Mouse (Mus musculus) heart, embryonic 11.5 days (tissue): ENCODE measurements around the gene Tdrd9. TPM values are rescaled to one million over a fixed set of nuclear protein-coding genes. Genes with fewer than 3 reads are reported as not detected.

Source experiments
- ATAC-seq: fragments of 200-750 bp; cut with Nextera tagmentation; replicated peaks from 2 replicates; pipeline ENCODE4 v1.8.0; 2017; ENCODE audit warnings: moderate library complexity; ENCODE audit not compliant: insufficient number of reproducible peaks, low FRiP score, low TSS enrichment
- H3K27ac ChIP-seq: fragments of 300-500 bp; sonication (generic); 2 replicates; pipeline ENCODE4 v1.5.1; 2014; ENCODE audit warnings: mild to moderate bottlenecking, low read depth, low read length
- H3K27me3 ChIP-seq: fragments of 300-500 bp; sonication (generic); 2 replicates; pipeline ENCODE4 v1.6.1; 2014; ENCODE audit warnings: mild to moderate bottlenecking, low read length, mixed read lengths; ENCODE audit not compliant: control insufficient read depth, insufficient read depth
- H3K36me3 ChIP-seq: fragments of 300-500 bp; sonication (generic); 2 replicates; pipeline ENCODE4 v1.6.1; 2014; ENCODE audit warnings: mild to moderate bottlenecking, low read length, moderate library complexity, mixed read lengths; ENCODE audit not compliant: control insufficient read depth, insufficient read depth
- H3K4me1 ChIP-seq: fragments of 300-500 bp; sonication (generic); 2 replicates; pipeline ENCODE4 v1.6.1; 2014; ENCODE audit warnings: low read length; ENCODE audit not compliant: control insufficient read depth, insufficient read depth
- H3K4me2 ChIP-seq: fragments of 300-500 bp; sonication (generic); 2 replicates; pipeline ENCODE4 v1.6.1; 2014; ENCODE audit warnings: mild to moderate bottlenecking, moderate library complexity
- H3K4me3 ChIP-seq: fragments of 300-500 bp; sonication (generic); 2 replicates; pipeline ENCODE4 v1.5.1; 2014; ENCODE audit warnings: low read depth, low read length
- H3K9ac ChIP-seq: fragments of 300-500 bp; sonication (generic); 2 replicates; pipeline ENCODE4 v1.6.1; 2014; ENCODE audit warnings: mild to moderate bottlenecking, low read depth, low read length, moderate library complexity
- H3K9me3 ChIP-seq: fragments of 300-500 bp; sonication (generic); replicated peaks from 2 replicates; pipeline ENCODE4 v1.6.1; 2016; ENCODE audit warnings: low read length; ENCODE audit not compliant: control insufficient read depth
- WGBS: fragments of 180-500 bp; shearing (Covaris S2); extraction: QIAGEN DNeasy Blood & Tissue Kit; methylation state at CpG from one replicate; pipeline ENCODE4 v1.1.7; 2014; ENCODE audit not compliant: insufficient replicate concordance; 5-methylcytosine and 5-hydroxymethylcytosine counted together
- polyA plus RNA-seq: library from polyadenylated mRNA; unstranded; fragments of >200 nt; fragmentation: Nextera tagmentation; extraction: Ambion mirVana; gene quantifications from 2 replicates; pipeline ENCODE4 v1.2.1, GENCODE M21; 2014

Gene Tdrd9
- polyA plus RNA-seq = 0.23 and 0.31 TPM in 2 replicates

DNA sequence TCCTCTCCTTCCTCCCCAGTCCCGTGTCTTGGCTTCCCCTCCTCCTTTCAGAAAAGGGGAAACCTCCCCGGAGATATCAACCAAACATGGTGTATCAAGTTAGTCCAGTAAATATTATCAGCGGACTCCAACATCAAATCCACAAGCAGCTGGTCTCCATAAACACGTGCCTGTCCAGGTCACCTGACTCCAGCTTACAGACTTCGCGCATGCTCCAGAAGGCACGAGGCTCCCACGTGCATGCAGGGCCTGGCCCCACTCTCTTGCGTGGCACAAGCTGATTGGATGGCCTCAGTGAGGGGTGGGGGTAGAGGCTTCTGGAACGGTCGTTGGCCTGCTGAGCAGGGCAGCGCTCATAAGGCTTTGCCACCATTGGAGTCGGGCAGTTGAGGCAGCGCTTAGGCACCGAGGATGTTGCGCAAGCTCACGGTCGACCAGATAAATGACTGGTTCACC, at the start of gene Tdrd9:
TSS of gene Tdrd9 (plus strand) at position 329 of the 456 bp plus-strand sequence.
- WGBS = 84% methylated on average over 18 of the region's 18 CpGs
- Histone ChIP-seq H3K4me3 (no peak within 1 kb of the TSS), H3K4me2 (no peak within 1 kb of the TSS), H3K9ac (no peak within 1 kb of the TSS), H3K36me3 (no peaks in the 10 kb centered on the region), H3K27me3 (no peaks in the 10 kb centered on the region), H3K27ac (no peak within 1 kb of the TSS), H3K9me3 (no peaks in the 10 kb centered on the region), H3K4me1 (0 out of 2 replicates have a peak, but pooled peaks cover under 1% of the 10 kb centered on the region)
- ATAC-seq = no peak

DNA sequence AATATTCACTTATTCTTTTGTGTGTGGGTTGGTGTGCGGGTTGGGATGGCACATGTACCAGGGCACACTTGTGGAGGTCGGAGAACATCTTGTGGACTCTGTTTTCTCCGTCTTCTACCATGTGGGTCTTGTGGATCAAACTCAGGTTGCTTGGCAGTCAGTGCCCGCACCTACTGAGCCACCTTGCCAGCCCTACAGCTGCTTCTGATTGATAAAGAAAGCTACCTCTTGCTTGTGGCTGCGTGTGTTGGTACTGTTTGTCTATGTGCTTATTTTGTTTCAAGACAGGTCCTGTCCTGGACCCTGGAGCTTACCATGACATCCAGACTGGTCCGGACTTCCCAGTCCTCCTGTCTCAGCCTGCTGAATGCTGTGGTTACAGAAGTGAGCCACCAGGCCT, 48.2 kb upstream of the Tdrd9 start:
- no peaks in the 10 kb centered on the region for H3K27me3 ChIP-seq
- H3K4me3 ChIP-seq = no peak overlapping the region
- WGBS = 83% methylated on average over 6 of the region's 6 CpGs
- H3K9ac ChIP-seq = no peak overlapping the region
- H3K4me1 ChIP-seq = peaks cover 9% of the 10 kb centered on the region
- H3K4me2 ChIP-seq = no peak overlapping the region
- no peak overlapping the region for H3K27ac ChIP-seq
- ATAC-seq = no peak
- no peaks in the 10 kb centered on the region for H3K36me3 ChIP-seq
- no peaks in the 10 kb centered on the region for H3K9me3 ChIP-seq

DNA sequence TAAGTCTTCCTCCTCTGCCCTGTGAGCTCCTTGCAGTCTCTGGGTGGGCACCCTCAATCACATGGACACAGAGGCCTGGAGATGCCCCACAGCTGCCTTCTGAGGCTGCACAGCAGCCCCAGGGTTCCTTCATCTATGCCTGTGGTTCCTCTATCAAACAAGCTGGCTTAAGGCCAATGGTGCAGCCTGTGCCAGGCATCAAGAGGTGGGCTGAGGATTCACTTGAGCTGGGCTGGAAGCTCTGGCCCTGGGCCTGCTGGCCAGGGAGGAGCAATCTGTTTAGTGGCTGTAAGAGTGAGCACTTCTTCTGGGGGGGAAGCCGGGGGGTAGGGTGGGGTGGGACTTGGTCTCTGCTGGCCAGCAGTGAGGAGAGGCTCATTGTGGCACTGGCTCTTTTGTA, 44.0 kb upstream of the Tdrd9 start:
- Histone ChIP-seq H3K9ac (no peak overlapping the region), H3K9me3 (no peaks in the 10 kb centered on the region), H3K4me1 (peaks cover 5% of the 10 kb centered on the region), H3K4me3 (no peak overlapping the region), H3K4me2 (no peak overlapping the region), H3K27ac (no peak overlapping the region; the same call in 1 of the 2 replicates), H3K27me3 (no peaks in the 10 kb centered on the region), H3K36me3 (no peaks in the 10 kb centered on the region)
- 62% methylated on average over 1 of the region's 1 CpGs for WGBS
- no peak for ATAC-seq

DNA sequence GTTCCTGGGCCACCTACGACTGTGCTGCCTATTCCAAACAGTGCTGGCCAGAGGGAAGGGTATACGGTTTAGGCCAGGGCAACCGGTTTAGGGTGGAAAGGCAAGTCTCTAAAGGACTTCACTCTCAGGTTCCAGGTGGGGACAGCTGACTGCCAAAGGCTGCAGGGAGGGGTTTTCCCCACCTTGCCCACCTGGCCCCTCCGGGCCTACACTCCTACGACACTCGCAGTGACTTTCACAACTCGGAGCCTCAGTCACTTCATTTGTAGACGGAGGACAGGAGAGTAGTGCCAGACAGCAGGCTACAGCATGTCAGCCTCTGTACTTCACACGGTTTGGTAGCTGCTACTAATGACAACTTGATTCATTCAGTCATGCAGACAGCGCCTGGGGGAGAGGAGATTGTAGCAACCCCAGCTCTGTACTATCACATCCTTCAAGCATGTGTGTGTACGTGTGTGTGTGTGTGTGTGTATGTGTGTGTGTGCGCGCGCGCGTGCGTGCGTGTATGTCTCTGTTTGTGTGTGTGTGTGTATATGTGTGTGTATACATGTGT, 42.9 kb upstream of the Tdrd9 start:
- no peak overlapping the region for H3K4me3 ChIP-seq
- no peaks in the 10 kb centered on the region for H3K9me3 ChIP-seq
- H3K36me3 ChIP-seq = no peaks in the 10 kb centered on the region
- no peak overlapping the region for H3K27ac ChIP-seq
- WGBS = 82% methylated on average over 18 of the region's 18 CpGs
- H3K4me2 ChIP-seq = no peak overlapping the region
- no peaks in the 10 kb centered on the region for H3K27me3 ChIP-seq
- no peak overlapping the region for H3K9ac ChIP-seq
- no peak for ATAC-seq
- H3K4me1 ChIP-seq = peaks cover 15% of the 10 kb centered on the region

DNA sequence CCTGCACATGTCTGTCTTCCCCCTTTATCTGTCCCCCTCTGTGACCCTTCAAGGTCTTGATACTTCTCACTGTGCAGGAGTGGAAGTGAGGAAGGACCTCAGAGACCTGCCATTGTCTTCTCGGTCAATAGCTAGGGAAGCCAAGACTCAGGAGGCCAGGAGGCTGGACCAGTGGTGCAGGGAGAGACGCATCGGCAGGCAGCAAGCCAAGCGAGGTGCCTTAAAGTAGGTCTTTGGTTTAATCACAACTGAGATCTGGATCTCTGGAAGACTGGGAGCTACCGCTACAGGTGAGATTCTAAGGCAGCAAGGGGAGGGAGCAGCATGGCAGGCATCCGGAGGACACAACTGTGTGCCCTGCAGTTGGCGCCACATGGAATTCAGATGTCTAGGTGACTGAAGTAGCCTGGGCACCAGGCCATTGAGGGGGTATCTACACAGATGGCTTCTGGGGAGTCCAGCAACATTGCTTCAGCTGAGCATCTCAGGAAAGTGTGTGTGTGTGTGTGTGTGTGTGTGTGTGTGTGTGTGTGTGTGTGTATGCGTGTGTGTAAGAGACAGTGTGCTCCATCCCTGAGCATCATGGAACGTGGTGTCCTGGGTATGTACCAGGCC, 39.8 kb upstream of the Tdrd9 start:
- Histone ChIP-seq H3K27ac (no peak overlapping the region), H3K36me3 (no peaks in the 10 kb centered on the region), H3K4me3 (no peak overlapping the region), H3K9me3 (no peaks in the 10 kb centered on the region), H3K9ac (no peak overlapping the region), H3K27me3 (no peaks in the 10 kb centered on the region), H3K4me1 (peaks cover 23% of the 10 kb centered on the region), H3K4me2 (no peak overlapping the region)
- WGBS = 80% methylated on average over 9 of the region's 9 CpGs
- ATAC-seq = no peak

DNA sequence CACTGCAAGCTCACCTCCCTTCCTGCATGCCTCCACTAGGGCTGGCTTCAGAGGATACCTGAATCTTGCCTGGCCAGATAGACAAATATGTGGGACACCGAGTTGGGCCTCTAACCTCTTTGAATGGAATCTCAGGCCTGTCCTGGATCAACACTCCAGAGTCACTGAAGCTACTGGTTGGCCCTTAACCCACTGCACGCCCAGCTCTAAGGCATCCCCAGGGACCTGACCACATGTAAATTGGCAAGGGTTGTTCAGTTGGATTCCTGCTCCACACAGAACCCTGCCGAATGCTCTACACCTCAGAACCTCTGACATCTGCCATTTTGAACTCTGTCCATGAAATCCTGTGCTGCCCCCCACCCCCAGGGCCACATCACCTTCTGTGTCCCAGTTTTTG, 38.8 kb upstream of the Tdrd9 start:
- no peak for ATAC-seq
- no peak overlapping the region for H3K4me2 ChIP-seq
- 58% methylated on average over 3 of the region's 3 CpGs for WGBS
- no peak overlapping the region for H3K9ac ChIP-seq
- H3K27ac ChIP-seq = no peak overlapping the region
- no peaks in the 10 kb centered on the region for H3K36me3 ChIP-seq
- no peak overlapping the region for H3K4me3 ChIP-seq
- no peaks in the 10 kb centered on the region for H3K9me3 ChIP-seq
- no peaks in the 10 kb centered on the region for H3K27me3 ChIP-seq
- peaks cover 33% of the 10 kb centered on the region for H3K4me1 ChIP-seq

DNA sequence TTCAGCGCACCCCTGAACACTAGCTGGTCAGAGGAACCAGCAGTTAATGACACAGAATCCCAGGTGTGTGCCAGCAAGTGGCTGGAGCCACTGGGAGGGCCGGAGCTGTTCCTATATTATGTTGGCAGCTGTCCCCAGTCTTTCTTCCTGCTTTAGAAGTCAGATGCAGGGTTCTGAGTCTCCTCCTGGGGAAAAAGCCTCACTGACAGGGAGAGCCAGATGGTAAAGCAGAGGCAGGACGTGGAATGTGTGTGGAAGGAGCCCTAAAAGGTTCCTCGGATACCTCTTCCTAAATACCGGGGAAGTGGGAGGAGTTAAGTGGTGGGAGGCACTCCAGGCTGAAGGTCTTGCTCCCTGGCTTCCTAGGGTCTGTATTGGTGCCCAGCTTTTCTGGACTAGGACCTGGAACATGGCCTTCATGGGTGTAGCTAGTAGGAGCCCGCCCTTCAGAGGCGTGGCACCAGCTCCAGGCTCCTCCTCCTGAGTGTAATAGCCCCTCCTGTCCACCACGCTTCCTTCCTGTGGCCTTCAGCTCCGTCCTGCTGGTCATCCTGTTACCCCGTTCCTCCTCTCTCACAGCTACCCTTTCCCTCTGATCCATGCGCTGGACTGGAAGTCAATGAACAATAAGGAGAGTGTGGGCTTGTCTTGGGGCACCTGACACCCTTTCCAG, 38.2 kb upstream of the Tdrd9 start:
- no peak overlapping the region for H3K4me2 ChIP-seq
- ATAC-seq = 0 out of 2 replicates have a peak, but pooled peaks have one; percentile 46
- H3K4me1 ChIP-seq = peaks cover 38% of the 10 kb centered on the region
- no peaks in the 10 kb centered on the region for H3K36me3 ChIP-seq
- H3K27ac ChIP-seq = no peak overlapping the region
- 52% methylated on average over 11 of the region's 11 CpGs for WGBS
- no peak overlapping the region for H3K4me3 ChIP-seq
- no peak overlapping the region for H3K9ac ChIP-seq
- H3K9me3 ChIP-seq = no peaks in the 10 kb centered on the region
- H3K27me3 ChIP-seq = no peaks in the 10 kb centered on the region

DNA sequence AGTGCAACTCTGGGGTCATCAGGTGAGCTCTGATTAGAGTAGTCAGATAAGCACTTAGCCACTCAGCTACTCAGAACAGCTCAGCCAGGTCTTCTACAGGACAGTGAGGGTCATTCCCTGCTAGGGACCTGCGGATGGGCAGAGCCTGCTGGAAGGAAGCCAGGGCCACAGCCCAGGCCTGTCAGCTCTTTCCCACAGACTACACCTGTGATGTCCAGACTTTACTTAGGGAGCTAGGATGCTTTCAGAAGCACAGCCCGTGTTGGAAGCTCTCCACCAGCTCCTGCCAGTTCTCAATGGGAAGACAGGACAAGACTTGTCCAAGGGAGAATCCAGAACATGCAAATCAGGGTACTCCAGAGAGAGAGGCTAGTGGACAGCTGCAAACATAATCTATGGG, 37.4 kb upstream of the Tdrd9 start:
- Histone ChIP-seq H3K4me1 (peaks cover 46% of the 10 kb centered on the region), H3K9ac (no peak overlapping the region), H3K4me3 (no peak overlapping the region), H3K4me2 (no peak overlapping the region), H3K27me3 (no peaks in the 10 kb centered on the region), H3K9me3 (no peaks in the 10 kb centered on the region), H3K27ac (no peak overlapping the region), H3K36me3 (no peaks in the 10 kb centered on the region)
- WGBS = 64% methylated on average over 2 of the region's 2 CpGs
- no peak for ATAC-seq
